Mouse (Mus musculus): ENCODE measurements around the gene Stk40. TPM values are rescaled to one million over a fixed set of nuclear protein-coding genes. Genes with fewer than 3 reads are reported as not detected.
"Not testable (repeated sequence)": the region's sequence is repeated elsewhere in the genome, so short reads cannot be mapped to it uniquely, and the experiment has no call there.

Gene Stk40
- total RNA-seq, 1 experiment from 2014 or later = 11.7 TPM

GRCm38 (mm10) chr4:126150949-126151320, 47.2 kb downstream of the Stk40 start:
- ATAC-seq (replicated peaks; ENCODE audit: low read depth, poor library complexity, severe bottlenecking) = no peak

- no peak for ATAC-seq (replicated peaks; ENCODE audit: low read depth, poor library complexity, severe bottlenecking)
These were observed 48.1 kb downstream of the Stk40 start for GRCm38 (mm10) chr4:126151701-126152440.

GRCm38 (mm10) chr4:126152864-126153263, 49.1 kb downstream of the Stk40 start:
- no peak for ATAC-seq (replicated peaks; ENCODE audit: low read depth, poor library complexity, severe bottlenecking)

GRCm38 (mm10) chr4:126155183-126155582, 51.4 kb downstream of the Stk40 start:
- ATAC-seq (replicated peaks; ENCODE audit: low read depth, poor library complexity, severe bottlenecking) = no peak

- no peak for ATAC-seq (replicated peaks; ENCODE audit: low read depth, poor library complexity, severe bottlenecking)
These were observed 52.1 kb downstream of the Stk40 start for GRCm38 (mm10) chr4:126155869-126156268.

- ATAC-seq (replicated peaks; ENCODE audit: low read depth, poor library complexity, severe bottlenecking) = no peak
These were observed 52.9 kb downstream of the Stk40 start for GRCm38 (mm10) chr4:126156617-126157016.

- peak; percentile 49 for ATAC-seq (replicated peaks; ENCODE audit: low read depth, poor library complexity, severe bottlenecking)
These were observed 53.8 kb downstream of the Stk40 start for GRCm38 (mm10) chr4:126157562-126157961.

GRCm38 (mm10) chr4:126159455-126159854, 55.7 kb downstream of the Stk40 start:
- no peak for ATAC-seq (replicated peaks; ENCODE audit: low read depth, poor library complexity, severe bottlenecking)

- ATAC-seq (replicated peaks; ENCODE audit: low read depth, poor library complexity, severe bottlenecking) = no peak
These were observed 57.2 kb downstream of the Stk40 start for GRCm38 (mm10) chr4:126160981-126161380.

- ATAC-seq (replicated peaks; ENCODE audit: low read depth, poor library complexity, severe bottlenecking) = no peak
These were observed 57.7 kb downstream of the Stk40 start for GRCm38 (mm10) chr4:126161456-126161855.

GRCm38 (mm10) chr4:126161986-126162385, 58.2 kb downstream of the Stk40 start:
- ATAC-seq (replicated peaks; ENCODE audit: low read depth, poor library complexity, severe bottlenecking) = no peak

- peak; percentile 93 for ATAC-seq (replicated peaks; ENCODE audit: low read depth, poor library complexity, severe bottlenecking)
These were observed 58.8 kb downstream of the Stk40 start for GRCm38 (mm10) chr4:126162544-126163066.

GRCm38 (mm10) chr4:126163067-126163659, 59.4 kb downstream of the Stk40 start, which contains the start of gene Sh3d21:
Gene Sh3d21 (minus strand): TSS chr4:126163491.
- peak; percentile 23; the same call in 1 of the 2 replicates for ATAC-seq (replicated peaks; ENCODE audit: low read depth, poor library complexity, severe bottlenecking)

GRCm38 (mm10) chr4:126163685-126164084, 59.9 kb downstream of the Stk40 start:
- no peak for ATAC-seq (replicated peaks; ENCODE audit: low read depth, poor library complexity, severe bottlenecking)

GRCm38 (mm10) chr4:126165092-126165491, 61.3 kb downstream of the Stk40 start:
- not testable (repeated sequence) for ATAC-seq (replicated peaks; ENCODE audit: low read depth, poor library complexity, severe bottlenecking)

- ATAC-seq (replicated peaks; ENCODE audit: low read depth, poor library complexity, severe bottlenecking) = no peak
These were observed 62.3 kb downstream of the Stk40 start for GRCm38 (mm10) chr4:126166084-126166483.

- ATAC-seq (replicated peaks; ENCODE audit: low read depth, poor library complexity, severe bottlenecking) = no peak
These were observed 65.1 kb downstream of the Stk40 start for GRCm38 (mm10) chr4:126168851-126169250.

GRCm38 (mm10) chr4:126170737-126171136, 67.0 kb downstream of the Stk40 start:
- not testable (repeated sequence) for ATAC-seq (replicated peaks; ENCODE audit: low read depth, poor library complexity, severe bottlenecking)

GRCm38 (mm10) chr4:126173800-126174199, 70.0 kb downstream of the Stk40 start:
- no peak for ATAC-seq (replicated peaks; ENCODE audit: low read depth, poor library complexity, severe bottlenecking)

GRCm38 (mm10) chr4:126175980-126176379, 72.2 kb downstream of the Stk40 start:
- not testable (repeated sequence) for ATAC-seq (replicated peaks; ENCODE audit: low read depth, poor library complexity, severe bottlenecking)

Data from common myeloid progenitor, adult 5-6 weeks (primary cell).